Mouse (Mus musculus): ENCODE results near the gene Rnaseh1.

The Rnaseh1 gene

DNA sequence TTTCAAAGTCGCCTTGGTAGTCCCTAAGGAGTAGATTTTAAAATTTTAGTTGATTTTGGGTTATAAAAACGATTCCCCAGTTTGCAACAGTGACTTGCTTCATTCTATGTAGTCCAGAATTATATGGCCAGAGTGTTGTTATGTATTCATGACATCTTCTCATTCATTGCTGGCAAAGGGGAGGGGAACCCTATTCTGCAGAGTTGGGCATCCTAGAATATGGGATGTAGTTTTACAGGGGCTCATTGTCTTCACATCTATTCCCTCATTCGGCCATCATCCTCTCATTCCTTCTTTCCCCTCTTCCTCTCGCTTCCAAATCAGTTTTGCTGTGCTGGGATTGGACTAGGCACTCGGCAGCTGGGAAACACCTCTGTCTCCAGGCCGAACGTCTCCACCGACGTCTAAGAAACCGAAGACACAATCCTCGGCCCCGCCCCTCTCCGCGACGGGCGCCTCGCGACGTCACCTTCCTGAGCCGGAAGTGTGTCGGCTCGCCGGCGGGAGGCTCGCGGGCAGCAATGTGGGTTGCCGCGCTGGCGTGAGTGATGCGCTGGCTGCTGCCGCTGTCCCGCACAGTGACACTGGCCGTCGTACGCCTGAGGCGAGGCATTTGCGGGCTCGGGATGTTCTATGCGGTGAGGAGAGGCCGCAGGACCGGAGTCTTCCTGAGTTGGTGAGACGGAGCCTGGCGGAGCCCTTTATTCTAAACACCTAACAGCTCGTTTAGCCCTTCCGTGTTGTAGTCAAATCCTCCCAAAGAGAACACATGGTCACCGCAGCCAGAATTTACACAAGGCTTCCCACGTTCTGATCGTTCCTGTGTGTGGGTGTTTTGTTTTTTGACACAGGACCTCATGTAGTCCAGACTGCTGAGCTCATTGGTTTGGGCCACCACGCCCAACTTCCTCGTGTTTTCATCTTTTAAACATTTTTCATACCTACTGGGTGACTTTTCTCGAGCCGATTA is at the start of gene Rnaseh1:
Gene Rnaseh1 (plus strand): TSS at position 462 of the 970 bp plus-strand sequence.
- DNase-seq: peak; percentile 93 to 94

DNA sequence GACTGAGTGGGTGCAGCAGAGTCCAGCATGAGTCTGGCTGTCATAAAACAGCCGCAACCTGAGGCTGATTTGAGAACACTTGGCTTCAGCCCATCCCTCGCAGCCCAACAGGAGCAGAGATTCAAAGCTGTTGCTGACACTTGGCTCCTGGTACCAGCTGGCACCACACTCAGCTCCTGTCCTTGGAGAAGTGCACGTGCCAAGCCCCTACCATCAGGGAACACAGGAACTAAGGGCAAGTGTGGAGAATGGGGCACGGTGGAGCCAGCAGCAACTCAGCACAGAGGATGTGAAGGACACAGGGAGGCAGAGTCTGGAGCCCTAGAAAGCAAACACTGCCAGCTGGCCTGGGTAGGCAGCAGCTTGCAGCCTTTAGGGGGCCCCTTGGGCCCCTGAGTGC is 47.1 kb upstream of the Rnaseh1 start:
- DNase-seq: peak; percentile 90

DNA sequence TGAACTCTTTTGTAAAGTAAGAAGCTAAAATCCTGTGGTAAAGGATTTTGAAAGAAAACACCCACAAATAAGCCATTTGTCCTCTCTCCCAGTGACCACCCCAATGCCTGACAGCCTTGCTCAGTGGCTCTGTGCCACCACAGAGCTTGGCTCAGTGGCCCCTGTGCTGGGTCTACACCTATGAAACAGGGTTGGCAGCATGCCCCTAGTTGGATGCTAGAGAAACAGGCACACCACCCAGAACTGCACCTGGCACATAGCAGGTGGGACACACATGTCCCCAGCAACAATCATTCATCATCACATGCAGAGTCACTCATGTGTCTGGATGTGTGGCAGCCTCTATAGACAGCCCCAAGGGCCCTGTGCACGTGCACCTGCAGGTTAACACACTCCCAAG is 45.9 kb upstream of the Rnaseh1 start:
- peak; percentile 84 to 86 for DNase-seq

DNA sequence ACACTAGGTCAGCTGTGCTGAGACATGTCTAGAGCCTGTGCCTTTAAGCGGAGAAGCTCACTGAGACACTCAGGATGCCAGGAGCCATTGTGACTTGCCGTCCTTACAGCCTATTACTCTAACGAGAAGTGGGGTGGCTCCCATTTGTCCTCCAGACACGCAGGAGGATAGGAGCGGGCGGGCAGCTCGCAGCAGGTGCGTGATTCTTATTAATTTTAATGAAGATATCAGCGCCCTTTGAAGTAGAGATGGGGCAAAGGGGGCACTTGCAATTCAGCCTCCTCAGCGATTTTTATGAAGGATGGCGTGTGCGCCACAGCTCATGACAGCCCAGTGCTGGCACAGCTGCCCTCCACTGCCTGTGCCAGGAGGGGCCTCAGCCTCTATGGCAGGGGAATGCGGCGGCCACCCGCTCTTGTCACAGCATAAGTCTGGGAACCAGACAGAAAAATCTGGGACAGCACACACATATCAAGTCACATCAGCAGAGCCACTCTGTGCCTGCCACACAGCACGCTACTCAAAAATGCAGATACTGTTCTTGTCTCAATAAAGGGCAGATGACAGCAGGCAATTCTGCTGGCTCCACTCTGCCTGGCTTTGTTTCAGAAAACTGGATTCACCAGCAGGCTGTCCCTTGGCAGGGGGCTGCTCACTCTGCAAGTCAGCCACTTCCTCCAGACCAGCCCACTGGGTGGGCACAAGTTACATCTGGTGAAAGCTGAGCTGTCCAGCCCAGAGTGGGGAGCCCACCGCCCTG is 41.7 kb upstream of the Rnaseh1 start:
- DNase-seq: peak; percentile 65 to 70

DNA sequence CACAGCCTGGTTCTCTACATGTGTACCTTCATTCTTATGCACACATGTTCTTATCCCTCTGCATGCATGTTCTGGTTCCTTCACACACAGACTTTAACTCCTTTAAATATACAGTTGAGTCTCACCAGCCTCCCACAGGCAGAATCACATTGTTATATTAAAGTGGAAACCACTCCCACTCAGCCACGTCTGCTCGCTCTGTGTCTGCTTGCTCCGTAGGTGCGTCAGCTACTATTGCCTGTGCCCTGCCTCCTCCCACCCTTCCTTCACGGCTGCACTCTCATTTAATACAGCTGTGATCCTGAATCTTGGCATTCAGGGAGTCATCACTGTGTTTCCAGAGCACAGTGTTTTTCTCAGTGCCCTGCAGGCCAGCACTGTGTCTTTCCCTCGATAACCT is 37.0 kb upstream of the Rnaseh1 start:
- DNase-seq: no peak

DNA sequence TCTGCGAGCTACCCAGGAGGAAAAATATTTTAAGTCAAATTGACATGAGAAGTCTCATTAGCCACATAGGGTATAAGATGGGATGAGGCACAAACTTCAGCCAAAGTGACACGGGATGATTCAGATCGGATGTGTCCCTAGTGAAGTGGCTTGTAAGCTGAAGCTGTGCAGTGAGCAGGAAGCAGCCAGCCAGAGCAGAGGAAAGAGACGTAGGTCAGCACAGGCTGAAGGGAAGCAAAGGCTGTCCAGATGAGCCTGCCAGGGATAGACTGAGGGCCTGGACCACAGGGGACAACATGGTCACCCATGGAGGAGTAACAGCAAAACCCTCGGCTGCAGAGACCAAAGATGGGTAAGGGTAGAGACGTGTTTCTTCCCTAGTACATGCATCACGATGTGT is 35.0 kb upstream of the Rnaseh1 start:
- DNase-seq: no peak

DNA sequence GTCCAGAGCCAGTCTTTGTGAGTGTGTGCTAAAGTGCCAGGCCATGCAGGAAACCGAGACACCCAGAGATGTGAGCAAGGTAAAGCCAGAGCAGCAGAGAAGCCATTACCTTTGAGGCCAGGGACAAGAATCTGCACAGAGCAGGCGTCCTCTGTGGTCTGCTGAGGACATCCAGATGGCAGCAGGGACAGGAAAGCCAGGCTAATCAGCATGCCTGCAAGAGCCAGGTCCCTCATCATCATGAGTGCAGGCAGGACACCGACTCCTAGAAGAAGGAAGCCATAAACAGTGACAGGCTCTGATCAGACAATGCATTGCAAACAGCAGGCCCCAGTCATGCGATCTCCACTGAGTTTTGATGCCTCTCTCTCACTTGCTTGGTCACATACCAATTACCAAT is 32.1 kb upstream of the Rnaseh1 start:
- DNase-seq: no peak

DNA sequence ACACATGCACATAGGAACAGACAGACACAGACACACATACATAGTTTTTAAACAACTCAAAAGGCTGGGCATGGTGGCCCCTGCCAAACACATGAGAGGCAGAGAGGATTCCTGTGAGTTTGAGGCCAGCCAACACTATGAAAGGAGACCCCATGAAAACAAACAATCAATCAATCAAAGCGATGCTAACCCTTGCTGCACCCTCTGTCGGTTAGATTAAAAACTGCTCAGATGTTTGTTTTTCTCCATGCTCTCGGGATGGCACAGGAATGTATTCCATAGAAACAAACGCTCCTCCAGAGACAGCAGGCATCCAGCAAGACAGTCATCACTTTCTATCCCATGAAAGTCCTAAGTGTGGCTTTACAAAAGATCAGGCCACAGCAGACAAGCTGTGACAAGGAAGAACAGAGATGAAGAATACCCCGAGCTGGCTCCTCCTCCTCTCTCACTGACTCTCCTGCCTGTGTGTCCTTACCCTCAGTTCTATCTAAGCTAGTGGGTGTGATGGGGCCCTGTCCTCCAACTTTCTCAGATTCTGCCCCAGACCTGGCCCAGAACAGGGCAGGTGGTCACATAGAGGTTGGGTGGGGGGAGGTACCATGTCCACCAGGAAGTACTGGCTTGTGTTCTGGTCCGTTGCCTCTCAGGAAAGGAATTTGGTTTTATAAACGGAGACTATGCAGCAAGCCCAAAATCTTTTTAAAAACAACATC is 27.8 kb upstream of the Rnaseh1 start:
- DNase-seq: no peak

DNA sequence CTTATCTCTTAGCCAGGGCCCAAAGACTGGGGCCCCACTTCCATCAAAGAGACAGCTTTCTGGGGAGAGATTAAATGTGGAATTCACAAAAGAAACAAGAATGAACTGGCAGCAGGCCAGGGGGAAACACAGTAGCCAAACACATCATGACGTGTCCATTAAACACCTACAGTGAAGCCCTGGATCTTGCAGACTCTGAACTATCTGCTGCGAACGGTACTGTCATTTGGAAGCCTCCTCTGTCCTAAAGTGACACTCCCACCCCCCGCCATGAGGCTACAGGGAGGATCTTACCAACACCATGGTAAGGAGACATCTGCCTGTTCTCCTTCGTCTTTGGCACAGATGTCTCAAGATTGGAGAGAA is 27.3 kb upstream of the Rnaseh1 start:
- peak in 1 of 2 experiments; percentile 29 for DNase-seq

DNA sequence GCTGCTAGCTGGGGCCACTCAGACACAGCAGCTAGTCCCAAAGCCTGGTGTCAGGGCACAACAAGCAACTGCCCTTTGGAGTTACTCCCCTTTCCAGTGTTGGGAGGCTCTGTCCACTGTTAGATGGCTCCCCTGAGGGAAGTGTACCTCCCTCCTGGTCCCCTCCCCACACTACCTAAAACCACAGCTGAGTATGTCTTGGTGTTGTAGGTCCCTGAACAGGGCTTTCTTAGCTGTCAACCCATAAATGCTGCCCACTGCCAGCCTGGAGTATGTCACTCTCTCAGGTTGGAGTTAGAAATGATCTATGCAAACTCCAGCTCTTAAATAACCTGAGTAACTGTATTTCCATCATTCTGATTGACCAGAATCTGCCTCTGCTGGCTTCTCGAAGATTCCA is 26.8 kb upstream of the Rnaseh1 start:
- DNase-seq: no peak

DNA sequence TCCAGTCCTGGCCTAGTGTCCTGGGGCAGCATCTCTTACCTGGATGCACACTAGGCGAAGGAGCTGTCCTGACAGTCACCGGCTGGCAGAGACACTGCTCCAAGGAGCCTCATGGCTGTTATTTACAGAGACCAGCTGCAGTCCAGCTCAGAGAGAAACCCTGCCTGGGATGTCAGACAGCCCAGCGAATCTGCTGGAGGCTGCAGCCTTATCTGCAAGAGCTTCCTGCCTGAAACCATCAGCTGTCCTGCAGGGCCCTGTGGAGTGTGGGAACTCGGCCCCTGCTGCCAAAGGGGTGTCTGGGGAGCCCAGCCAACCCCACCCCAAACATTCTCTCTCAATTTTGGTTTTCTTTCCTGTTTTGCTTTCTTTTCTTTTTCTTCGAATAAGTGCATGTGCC is 26.2 kb upstream of the Rnaseh1 start, which contains the start of gene Colec11:
Gene Colec11 (minus strand): TSS at position 183 of the 400 bp plus-strand sequence.
- DNase-seq: no peak

DNA sequence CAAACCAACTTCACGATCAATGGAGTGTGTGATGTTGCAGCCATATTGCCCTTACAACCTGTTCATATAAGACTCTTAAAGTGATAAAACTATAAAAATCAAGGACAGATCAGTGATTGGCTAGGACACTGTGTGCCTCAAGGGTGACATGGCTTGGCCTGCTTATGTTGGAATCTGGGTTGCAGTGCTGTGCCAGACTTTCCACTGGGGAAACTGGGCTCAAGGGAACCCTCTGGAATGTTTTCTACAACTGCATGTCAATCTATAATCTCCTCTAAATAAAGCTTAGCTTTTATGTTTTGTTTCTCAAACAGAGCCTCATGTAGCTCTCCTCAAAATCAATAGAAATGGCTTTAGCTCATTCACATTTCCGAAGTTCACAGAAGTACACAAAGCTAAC is 25.2 kb upstream of the Rnaseh1 start:
- DNase-seq: no peak

DNA sequence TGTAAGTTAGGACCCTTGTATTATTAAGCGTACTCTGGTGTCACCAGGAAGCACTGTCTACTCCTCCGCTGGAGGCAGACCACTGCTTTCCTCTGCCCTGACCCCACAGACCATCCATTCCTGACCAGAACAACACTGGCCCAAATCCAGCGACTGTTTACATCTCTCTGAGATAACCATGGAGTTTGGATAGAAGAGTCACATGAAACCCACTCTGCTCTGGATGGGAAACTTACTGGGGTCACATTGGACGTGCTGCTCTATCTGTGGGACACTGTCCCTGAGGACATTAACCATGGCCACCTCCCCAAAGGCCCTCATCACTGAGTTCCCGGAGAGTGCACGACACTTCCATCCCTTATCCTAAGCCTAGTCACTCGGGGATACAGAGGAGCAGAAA is 24.0 kb upstream of the Rnaseh1 start:
- DNase-seq: no peak

DNA sequence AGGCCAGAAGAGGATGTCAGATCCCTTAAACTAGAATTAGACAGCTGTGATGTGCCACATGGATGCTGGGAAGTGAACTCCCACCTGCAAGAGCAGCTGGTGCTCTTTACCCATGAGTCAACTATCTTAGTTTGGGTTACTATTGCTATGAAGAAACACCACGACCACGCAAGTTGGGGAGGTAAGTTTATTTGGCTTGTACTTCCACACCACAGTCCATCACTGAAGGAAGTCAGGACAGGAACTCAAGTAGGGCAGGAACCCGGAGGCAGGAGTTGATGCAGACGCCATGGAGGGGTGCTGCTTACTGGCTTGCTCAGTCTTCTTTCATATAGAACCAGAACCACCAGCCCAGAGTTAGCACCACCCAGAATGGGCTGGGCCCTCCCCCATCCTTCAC is 22.3 kb upstream of the Rnaseh1 start:
- no peak for DNase-seq

DNA sequence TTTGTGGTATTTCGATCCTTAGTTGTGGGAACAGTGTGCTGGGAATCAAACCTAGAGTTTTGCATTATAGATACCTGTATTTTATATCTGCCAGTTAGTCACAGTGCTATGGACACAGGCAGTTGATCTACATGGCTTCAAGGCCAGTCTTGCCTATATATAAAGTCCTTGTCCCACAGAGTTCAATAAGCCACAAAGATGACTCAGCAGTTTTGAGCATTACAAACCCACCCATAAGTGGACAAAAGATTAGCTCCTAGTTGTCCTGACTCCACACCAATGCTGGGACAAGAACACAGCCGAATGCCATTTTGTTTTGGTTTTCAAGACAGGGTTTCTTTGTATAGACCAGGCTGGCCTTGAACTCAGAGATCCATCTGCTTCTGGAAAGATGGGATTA is 21.0 kb upstream of the Rnaseh1 start:
- no peak for DNase-seq

DNA sequence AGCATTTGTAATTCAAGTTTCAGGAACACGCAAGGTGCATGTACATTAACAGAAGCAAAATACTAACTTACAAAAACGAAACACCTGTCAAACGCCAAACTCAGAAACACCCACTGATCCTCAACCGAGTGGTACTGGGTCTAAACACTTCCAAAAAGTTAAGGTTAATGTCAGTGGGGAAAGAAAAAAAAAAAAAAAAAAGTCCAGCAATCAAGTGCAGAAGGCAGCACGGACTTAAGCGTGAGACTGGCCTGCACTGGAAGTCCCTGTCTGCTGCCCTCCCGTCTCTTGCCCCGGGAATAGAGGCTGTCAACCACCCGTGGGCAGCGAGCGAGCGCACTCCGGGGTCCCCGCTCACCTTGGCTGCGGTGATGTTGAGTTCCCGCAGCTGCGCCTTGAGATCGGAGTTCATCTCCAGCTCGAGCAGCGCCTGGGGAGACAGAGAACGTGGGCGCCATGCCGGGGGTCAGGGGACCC is 14.3 kb upstream of the Rnaseh1 start:
- no peak for DNase-seq

DNA sequence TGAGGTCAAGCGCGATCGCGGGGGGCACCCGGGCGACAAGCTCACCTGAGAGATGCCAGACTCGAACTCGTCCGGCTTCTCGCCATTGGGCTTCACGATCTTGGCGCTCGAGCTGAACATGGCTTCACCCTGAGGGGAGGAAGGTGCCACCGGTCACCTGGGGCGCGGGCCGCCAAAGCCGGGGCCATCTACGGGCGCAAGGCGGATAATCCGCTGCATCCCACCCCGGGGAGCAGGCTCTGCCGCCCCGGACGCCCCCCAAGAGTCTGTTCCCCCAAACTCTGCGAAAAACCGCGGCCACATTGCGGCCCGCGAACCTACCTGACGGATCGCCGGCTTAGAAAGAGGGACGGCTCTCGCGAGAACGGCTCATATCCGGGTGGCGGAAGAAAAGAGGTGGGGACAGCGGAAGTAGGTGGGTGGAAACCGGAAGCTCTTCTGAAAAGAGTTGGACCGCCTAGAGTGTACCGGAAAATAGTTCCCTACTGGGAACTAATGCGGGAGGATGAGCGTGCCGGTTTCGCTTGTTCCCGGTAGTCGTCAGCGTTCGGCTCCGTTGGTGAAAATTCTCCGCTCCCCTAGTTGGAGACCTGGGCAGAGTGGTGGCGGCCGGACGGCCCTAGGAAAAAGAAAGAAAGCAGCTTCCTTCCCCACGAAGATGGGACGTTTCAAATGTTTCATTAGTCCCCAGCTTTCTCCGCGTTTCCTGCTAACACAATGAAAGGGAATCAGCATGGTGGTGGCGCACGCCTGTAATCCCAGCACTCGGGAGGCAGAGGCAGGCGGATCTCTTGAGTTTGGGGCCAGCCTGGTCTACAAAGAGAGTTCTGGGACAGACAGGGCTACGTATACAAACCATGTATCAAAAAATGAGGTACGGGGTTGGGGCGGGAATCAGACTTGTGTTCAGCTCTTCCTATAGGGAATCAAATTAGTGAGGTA is 13.6 kb upstream of the Rnaseh1 start, which contains the start of gene Rps7:
Gene Rps7 (minus strand): TSS at position 419 of the 942 bp plus-strand sequence.
- peak; percentile 95 to 96 for DNase-seq

DNA sequence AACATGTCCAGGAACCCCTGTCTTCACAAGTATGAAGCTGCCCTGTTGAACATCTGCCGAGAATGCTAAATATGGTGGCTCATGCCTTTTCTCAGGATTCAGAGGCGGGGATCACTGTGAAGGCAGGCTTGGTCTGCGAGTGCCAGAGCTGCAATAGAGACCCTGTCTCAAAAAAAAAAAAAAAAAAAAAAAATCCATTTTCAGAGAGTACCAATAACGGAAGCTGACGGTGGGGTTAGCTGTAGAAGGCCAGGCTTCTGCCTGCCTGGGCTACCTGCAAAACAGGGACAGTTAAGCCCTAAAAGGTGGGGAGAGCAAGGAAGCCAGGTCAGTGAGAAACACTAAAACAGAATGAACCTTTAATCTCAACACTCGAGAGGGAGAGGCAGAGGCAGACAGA is 12.9 kb upstream of the Rnaseh1 start:
- no peak for DNase-seq

DNA sequence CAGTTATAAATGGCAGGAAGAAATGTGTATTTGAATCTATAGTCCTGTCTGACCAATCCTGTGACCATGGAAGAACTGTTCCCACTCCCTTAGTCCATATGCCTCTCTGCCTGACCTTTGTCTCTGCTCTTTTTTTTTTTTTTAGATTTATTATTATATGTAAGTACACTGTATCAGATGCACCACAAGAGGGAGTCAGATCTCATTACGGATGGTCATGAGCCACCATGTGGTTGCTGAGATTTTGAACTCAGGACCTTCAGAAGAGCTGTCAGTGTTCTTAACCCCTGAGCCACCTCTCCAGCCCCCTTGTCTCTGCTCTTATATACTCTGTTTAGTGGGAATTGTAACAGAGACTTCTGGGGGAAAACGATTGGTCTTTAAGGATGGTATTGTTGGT is 10.6 kb upstream of the Rnaseh1 start:
- DNase-seq: no peak

DNA sequence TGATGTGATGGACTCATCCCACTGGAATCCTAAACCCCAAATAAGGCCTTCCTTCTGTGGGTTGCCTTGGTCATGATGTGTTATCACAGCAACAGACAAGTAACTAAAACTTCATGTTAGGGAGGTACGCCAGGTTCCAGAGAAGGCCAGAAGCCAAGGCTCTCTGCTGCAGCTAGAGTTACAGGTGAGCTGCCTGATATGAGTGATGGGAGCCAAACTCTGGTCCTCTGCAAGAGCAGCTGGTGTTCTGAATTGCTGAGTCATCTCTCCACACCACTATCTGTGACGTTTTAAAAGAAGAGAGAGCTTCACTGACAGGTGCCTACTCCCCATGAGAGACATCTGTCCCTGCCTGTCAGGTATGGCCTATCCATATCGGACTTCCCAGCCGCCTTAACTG is 13.2 kb downstream of the Rnaseh1 start:
- no peak for DNase-seq

DNA sequence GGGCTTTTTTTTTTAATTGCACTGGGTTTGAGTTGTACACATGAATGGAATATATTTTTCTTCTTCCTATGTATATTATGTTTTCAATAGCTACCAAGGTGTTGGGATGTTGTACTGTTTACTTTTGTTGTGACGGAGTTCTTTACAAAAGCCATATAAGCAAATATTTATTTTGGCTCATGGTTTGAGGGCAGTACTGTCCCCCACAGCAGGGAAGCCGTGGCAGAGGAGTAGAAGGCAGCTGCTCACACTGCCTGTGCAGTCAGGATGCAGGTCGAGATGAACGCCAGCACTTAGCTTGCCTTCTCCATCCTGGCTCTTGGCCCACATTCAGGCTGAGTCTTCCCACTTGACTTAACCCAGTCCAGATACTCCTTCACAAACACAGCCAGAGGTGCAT is 17.3 kb downstream of the Rnaseh1 start:
- no peak for DNase-seq

DNA sequence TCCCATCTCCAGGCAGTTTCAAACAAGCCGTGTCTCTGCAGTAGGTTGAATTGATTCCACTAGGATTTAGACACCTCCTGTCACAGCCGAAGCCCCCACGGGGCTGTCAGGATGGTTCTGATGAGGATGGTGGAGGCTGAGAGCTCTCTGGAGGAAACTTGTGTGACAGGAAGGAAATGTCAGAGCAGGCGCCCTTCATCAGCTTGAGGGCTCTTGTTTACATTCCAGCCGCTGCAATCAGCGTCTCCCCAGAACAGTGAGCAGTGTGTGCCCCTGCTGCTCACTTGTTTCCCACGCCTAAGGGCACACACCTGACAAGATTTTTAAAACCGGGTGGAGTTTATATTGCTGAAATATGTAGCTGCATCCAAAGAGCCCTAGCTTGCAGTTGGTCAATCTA is 17.9 kb downstream of the Rnaseh1 start:
- DNase-seq: no peak
